Mouse (Mus musculus): Measurements from ENCODE around the gene Fbxl13. TPM values are rescaled to one million over a fixed set of nuclear protein-coding genes. Genes with fewer than 3 reads are reported as not detected.
"Not testable (repeated sequence)": the region's sequence is repeated elsewhere in the genome, so short reads cannot be mapped to it uniquely, and the experiment has no call there.

Fbxl13 gene
- total RNA-seq, 4 experiments from 2014 or later: 0.19 to 0.52 (median 0.47) TPM; not detected in 1

GRCm38 (mm10) chr5:21658038-21658437 is 12.6 kb upstream of the Fbxl13 start:
- DNase-seq (ENCODE audit: low spot score in 2 of 2): no peak

- no peak for DNase-seq (ENCODE audit: low spot score in 2 of 2)
Measured at GRCm38 (mm10) chr5:21656912-21657311, 11.5 kb upstream of the Fbxl13 start.

- no peak for DNase-seq (ENCODE audit: low spot score in 2 of 2)
Measured at GRCm38 (mm10) chr5:21651885-21652612, 6.6 kb upstream of the Fbxl13 start.

GRCm38 (mm10) chr5:21650736-21651135 is 5.3 kb upstream of the Fbxl13 start:
- no peak for DNase-seq (ENCODE audit: low spot score in 2 of 2)

- DNase-seq (ENCODE audit: low spot score in 2 of 2): no peak
Measured at GRCm38 (mm10) chr5:21646133-21646491, 678 bp upstream of the Fbxl13 start.

- peak in 1 of 2 experiments; percentile 31 for DNase-seq (ENCODE audit: low spot score in 2 of 2)
Measured at GRCm38 (mm10) chr5:21644891-21645438, 469 bp downstream of the Fbxl13 start.

GRCm38 (mm10) chr5:21643606-21644005 is 1.8 kb downstream of the Fbxl13 start:
- DNase-seq (ENCODE audit: low spot score in 2 of 2): no peak

- peak in 1 of 2 experiments; percentile 67 for DNase-seq (ENCODE audit: low spot score in 2 of 2)
Measured at GRCm38 (mm10) chr5:21640961-21641360, 4.5 kb downstream of the Fbxl13 start.

GRCm38 (mm10) chr5:21625916-21626315 is 19.5 kb downstream of the Fbxl13 start:
- DNase-seq (ENCODE audit: low spot score in 2 of 2): no peak

GRCm38 (mm10) chr5:21616450-21617009 is 28.9 kb downstream of the Fbxl13 start:
- DNase-seq (ENCODE audit: low spot score in 2 of 2): no peak

GRCm38 (mm10) chr5:21614299-21614698 is 31.1 kb downstream of the Fbxl13 start:
- DNase-seq (ENCODE audit: low spot score in 2 of 2): not testable (repeated sequence)

- DNase-seq (ENCODE audit: low spot score in 2 of 2): no peak
Measured at GRCm38 (mm10) chr5:21610996-21611395, 34.4 kb downstream of the Fbxl13 start.

- peak; percentile 17 to 25 for DNase-seq (ENCODE audit: low spot score in 2 of 2)
Measured at GRCm38 (mm10) chr5:21608311-21609304, 36.8 kb downstream of the Fbxl13 start.

GRCm38 (mm10) chr5:21605936-21606335 is 39.5 kb downstream of the Fbxl13 start:
- DNase-seq (ENCODE audit: low spot score in 2 of 2): no peak

GRCm38 (mm10) chr5:21599961-21600360 is 45.5 kb downstream of the Fbxl13 start:
- DNase-seq (ENCODE audit: low spot score in 2 of 2): no peak

- not testable (repeated sequence) for DNase-seq (ENCODE audit: low spot score in 2 of 2)
Measured at GRCm38 (mm10) chr5:21599536-21599935, 45.9 kb downstream of the Fbxl13 start.

GRCm38 (mm10) chr5:21593201-21593709 is 52.2 kb downstream of the Fbxl13 start:
- DNase-seq (ENCODE audit: low spot score in 2 of 2): peak in 1 of 2 experiments; percentile 7

- no peak for DNase-seq (ENCODE audit: low spot score in 2 of 2)
Measured at GRCm38 (mm10) chr5:21592106-21592505, 53.3 kb downstream of the Fbxl13 start.

GRCm38 (mm10) chr5:21588220-21588619 is 57.2 kb downstream of the Fbxl13 start:
- DNase-seq (ENCODE audit: low spot score in 2 of 2): no peak

- DNase-seq (ENCODE audit: low spot score in 2 of 2): no peak
Measured at GRCm38 (mm10) chr5:21587683-21588082, 57.8 kb downstream of the Fbxl13 start.

- DNase-seq (ENCODE audit: low spot score in 2 of 2): no peak
Measured at GRCm38 (mm10) chr5:21586763-21587162, 58.7 kb downstream of the Fbxl13 start.
